Mouse (Mus musculus): ENCODE measurements around the gene Abca8b.
"Not testable (repeated sequence)": the region's sequence is repeated elsewhere in the genome, so short reads cannot be mapped to it uniquely, and the experiment has no call there.

DNA sequence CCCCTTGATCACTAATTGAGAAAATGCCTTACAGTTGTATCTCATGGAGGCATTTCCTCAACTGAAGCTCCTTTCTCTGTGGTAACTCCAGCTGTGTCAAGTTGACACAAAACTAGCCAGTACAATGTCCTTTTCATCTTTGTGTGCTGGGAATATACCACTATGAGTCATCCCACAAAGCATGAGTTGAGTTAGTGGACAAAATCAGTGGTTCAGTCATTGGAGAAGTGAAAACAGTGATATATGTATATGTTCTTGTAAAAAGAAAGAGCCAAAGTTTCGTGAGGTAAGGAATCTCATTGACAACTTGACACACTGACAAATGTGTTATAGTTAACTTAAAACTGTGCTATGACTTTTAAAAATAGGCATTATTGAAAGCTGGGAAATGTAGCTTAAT lies 83.5 kb downstream of the Abca8b start:
- TF ChIP-seq CTCF (IDR thresholded peaks at IDR 0.05; ENCODE audit: low read depth, low read length); POLR2A (IDR thresholded peaks at IDR 0.05; ENCODE audit: extremely low read depth, insufficient read depth, low read length): not testable (repeated sequence)

Measured in liver, adult 2 months (tissue).